Mouse (Mus musculus) neural tube, embryonic 11.5 days (tissue): ENCODE data around the gene Ncl. TPM values are rescaled to one million over a fixed set of nuclear protein-coding genes. Genes with fewer than 3 reads are reported as not detected.
A peak's percentile ranks its signal among the peaks of the same experiment; 100 is the strongest.

Experiments used
- ATAC-seq: fragments of 200-750 bp; cut with Nextera tagmentation; 2 replicates; pipeline ENCODE4 v1.8.0; 2017; ENCODE audit warnings: moderate number of reproducible peaks, mild to moderate bottlenecking, moderate TSS enrichment, moderate library complexity; ENCODE audit not compliant: insufficient read depth, low FRiP score, low TSS enrichment
- DNase-seq: peaks from one replicate; pipeline ENCODE4 v3.0.0-alpha.2; 2015; ENCODE audit warnings: low spot score
- H3K27ac ChIP-seq: fragments of 300-500 bp; sonication (generic); 2 replicates; pipeline ENCODE4 v1.5.1; 2014; ENCODE audit warnings: low read depth, mild to moderate bottlenecking, low read length
- H3K27me3 ChIP-seq: fragments of 300-500 bp; sonication (generic); 2 replicates; pipeline ENCODE4 v1.6.1; 2014; ENCODE audit warnings: mild to moderate bottlenecking, low read length, mixed read lengths; ENCODE audit not compliant: control insufficient read depth, insufficient read depth
- H3K36me3 ChIP-seq: fragments of 300-500 bp; sonication (generic); 2 replicates; pipeline ENCODE4 v1.6.1; 2014; ENCODE audit warnings: mild to moderate bottlenecking, low read length, moderate library complexity, mixed read lengths; ENCODE audit not compliant: control insufficient read depth, insufficient read depth
- H3K4me1 ChIP-seq: fragments of 300-500 bp; sonication (generic); 2 replicates; pipeline ENCODE4 v1.6.1; 2014; ENCODE audit warnings: low read length, mixed read lengths; ENCODE audit not compliant: control insufficient read depth, insufficient read depth
- H3K4me2 ChIP-seq: fragments of 300-500 bp; sonication (generic); 2 replicates; pipeline ENCODE4 v1.6.1; 2014; ENCODE audit warnings: low read depth, mild to moderate bottlenecking, moderate library complexity
- H3K4me3 ChIP-seq: fragments of 300-500 bp; sonication (generic); 2 replicates; pipeline ENCODE4 v1.5.1; 2014; ENCODE audit warnings: low read depth, low read length
- H3K9ac ChIP-seq: fragments of 300-500 bp; sonication (generic); 2 replicates; pipeline ENCODE4 v1.6.1; 2014; ENCODE audit warnings: mild to moderate bottlenecking, low read length
- H3K9me3 ChIP-seq: fragments of 300-500 bp; sonication (generic); 2 replicates; pipeline ENCODE4 v1.6.1; 2016; ENCODE audit warnings: low read length; ENCODE audit not compliant: control insufficient read depth
- WGBS: fragments of 180-500 bp; shearing (Covaris S2); extraction: QIAGEN DNeasy Blood & Tissue Kit; methylation state at CpG from one replicate; pipeline ENCODE4 v1.1.7; 2014; 5-methylcytosine and 5-hydroxymethylcytosine counted together
- microRNA-seq: library from miRNA; unstranded; fragments of <30 nt; microRNA quantifications from one replicate; pipeline ENCODE4, GENCODE M21; 2016
- polyA plus RNA-seq: library from polyadenylated mRNA; unstranded; fragments of >200 nt; fragmentation: Nextera tagmentation; extraction: Ambion mirVana; gene quantifications from 2 replicates; pipeline ENCODE4 v1.2.1, GENCODE M21; 2014

The Ncl gene
- polyA plus RNA-seq, 1 experiment from 2014 or later = 368 TPM

DNA sequence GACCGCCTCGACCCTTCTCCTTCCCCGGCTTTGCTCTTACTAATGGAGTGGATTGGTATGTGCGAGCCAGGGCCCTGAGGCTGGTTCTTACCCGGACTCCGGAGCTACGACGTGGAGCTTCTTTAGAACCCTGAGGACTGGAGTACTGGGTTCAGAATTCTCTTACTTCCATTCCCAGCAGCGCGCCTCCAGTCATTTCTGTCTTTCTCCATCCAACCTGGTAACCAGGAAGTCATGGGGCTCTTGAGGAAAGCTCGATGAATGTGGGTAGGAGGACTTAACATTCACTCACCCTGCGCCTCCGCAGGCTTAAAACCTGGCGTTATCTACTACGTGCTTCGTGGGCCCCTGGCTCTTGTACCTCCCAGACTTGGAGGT lies 55.3 kb downstream of the Ncl start:
- Histone ChIP-seq H3K4me3 (peak overlapping the region; percentile 55), H3K9me3 (no peaks in the 10 kb centered on the region), H3K27ac (no peak overlapping the region), H3K4me2 (peak overlapping the region; percentile 98), H3K4me1 (0 out of 2 replicates have a peak, but pooled peaks cover 3% of the 10 kb centered on the region), H3K27me3 (peaks cover 39% of the 10 kb centered on the region), H3K9ac (peak overlapping the region; percentile 60), H3K36me3 (no peaks in the 10 kb centered on the region)
- ATAC-seq = no peak
- 3% methylated on average over 15 of the region's 16 CpGs for WGBS
- DNase-seq = no peak

- WGBS = under 1% methylated on average over 63 of the region's 65 CpGs
- Histone ChIP-seq H3K9me3 (no peaks in the 10 kb centered on the region), H3K27me3 (peaks cover 39% of the 10 kb centered on the region), H3K9ac (peak overlapping the region; percentile 60), H3K4me2 (peak overlapping the region; percentile 98), H3K4me1 (0 out of 2 replicates have a peak, but pooled peaks cover 3% of the 10 kb centered on the region), H3K27ac (no peak overlapping the region), H3K36me3 (no peaks in the 10 kb centered on the region), H3K4me3 (peak overlapping the region; percentile 55)
- peak; percentile 70 for DNase-seq
- ATAC-seq = peak; percentile 55
Observed at GRCm38 (mm10) chr1:86303063-86303872, 55.9 kb downstream of the Ncl start.

DNA sequence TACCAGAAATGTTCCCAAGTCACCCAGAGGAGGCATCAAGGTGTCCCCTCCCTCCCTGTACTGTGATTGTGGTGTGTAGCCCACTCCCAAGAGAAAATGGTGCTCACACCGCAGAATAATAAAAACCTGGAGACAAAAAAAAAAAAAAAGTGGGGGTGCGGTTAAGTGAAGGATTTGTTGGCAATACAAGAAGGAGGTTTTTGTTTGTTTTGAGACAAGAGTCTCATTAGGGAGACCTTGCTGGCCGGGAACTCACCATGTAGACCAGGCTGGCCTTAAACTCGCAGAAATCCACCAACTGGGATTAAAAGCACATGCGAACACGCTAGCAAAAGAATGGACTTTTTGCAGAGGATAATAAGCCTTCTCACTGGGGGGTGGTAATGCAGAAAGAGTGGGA lies 56.7 kb downstream of the Ncl start, which contains the start of gene B3gnt7:
TSS of gene B3gnt7 (plus strand) at position 301 of the 400 bp plus-strand sequence.
- no peak for ATAC-seq
- H3K4me2 ChIP-seq = peak within 1 kb of the TSS; percentile 98

DNA sequence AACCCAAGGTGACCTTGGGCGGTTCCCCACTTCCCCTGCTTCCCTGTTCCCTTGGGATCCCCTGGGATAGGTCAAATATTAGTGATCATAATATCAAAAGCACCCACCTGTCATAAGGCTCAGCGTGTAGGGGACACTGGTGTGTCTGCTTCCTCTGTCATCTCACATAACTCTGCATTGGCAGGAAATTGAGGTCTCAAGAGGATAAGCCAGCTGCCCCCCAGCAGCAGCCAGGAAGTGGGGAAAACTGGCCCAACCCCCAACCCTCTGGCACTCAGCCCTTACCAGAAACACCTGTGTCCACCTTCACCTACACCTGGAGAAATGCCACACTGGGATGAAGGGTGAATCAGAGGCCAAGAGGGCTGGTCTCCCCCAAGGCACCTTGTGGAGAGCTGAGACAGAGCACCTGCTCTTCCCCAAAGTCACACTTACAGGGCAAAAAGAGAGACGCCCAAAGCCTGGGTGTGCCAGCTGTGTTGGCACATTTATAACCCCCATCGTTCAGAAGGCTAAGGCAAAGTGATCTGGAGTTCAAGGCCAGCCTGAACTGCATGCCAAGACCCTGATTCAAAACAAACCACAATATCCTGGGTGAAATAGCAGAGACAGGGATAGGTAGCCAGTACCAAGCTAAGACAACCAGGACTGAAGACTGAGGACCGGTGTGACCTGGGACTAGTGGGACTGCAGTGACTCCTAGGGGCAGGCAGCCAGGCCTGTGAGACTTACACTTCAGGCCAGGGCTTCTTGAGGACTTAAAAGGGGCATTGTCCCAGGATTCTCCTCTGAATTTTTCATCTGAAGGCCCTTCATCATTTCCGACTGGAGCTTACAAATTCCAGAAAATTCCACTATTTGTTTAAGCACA lies 57.7 kb downstream of the Ncl start:
- no peak overlapping the region for H3K9ac ChIP-seq
- WGBS = 47% methylated on average over 6 of the region's 6 CpGs
- no peaks in the 10 kb centered on the region for H3K36me3 ChIP-seq
- H3K27ac ChIP-seq = no peak overlapping the region
- H3K4me3 ChIP-seq = no peak overlapping the region
- ATAC-seq = no peak
- peaks cover 39% of the 10 kb centered on the region for H3K27me3 ChIP-seq
- H3K4me1 ChIP-seq = 0 out of 2 replicates have a peak, but pooled peaks cover 3% of the 10 kb centered on the region
- no peaks in the 10 kb centered on the region for H3K9me3 ChIP-seq
- no peak overlapping the region for H3K4me2 ChIP-seq
- DNase-seq = no peak

More for the DNA sequence above, 56.7 kb downstream of the Ncl start, which contains the start of gene B3gnt7:
- Histone ChIP-seq H3K9ac (peak within 1 kb of the TSS; percentile 60), H3K4me1 (0 out of 2 replicates have a peak, but pooled peaks cover 3% of the 10 kb centered on the region), H3K27me3 (peaks cover 39% of the 10 kb centered on the region), H3K27ac (no peak within 1 kb of the TSS), H3K36me3 (no peaks in the 10 kb centered on the region), H3K4me3 (peak within 1 kb of the TSS; percentile 55), H3K9me3 (no peaks in the 10 kb centered on the region)
- DNase-seq = no peak
- 27% methylated on average over 6 of the region's 6 CpGs for WGBS

DNA sequence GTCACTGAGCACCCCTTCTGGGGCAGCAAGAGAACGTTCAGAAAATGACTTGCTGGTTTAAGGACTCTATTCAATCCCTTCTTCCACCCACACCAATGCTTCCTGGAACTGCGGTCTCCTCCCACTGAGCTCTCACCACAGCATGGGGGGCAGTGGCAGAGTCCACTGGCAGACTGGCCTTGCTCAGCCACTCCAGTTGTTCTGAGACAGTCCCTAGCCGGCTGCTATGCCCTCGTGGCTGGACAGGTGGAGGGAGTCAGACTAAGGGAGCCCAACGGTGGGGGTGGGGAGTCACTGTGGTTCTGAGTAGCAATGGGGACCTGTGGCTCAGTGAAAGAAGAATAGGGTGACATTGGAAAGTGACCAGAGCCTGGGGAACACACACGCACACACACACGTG lies 58.5 kb downstream of the Ncl start:
- no peak for DNase-seq
- H3K27me3 ChIP-seq = peaks cover 36% of the 10 kb centered on the region
- 57% methylated on average over 7 of the region's 7 CpGs for WGBS

GRCm38 (mm10) chr1:86300093-86300492 lies 59.1 kb downstream of the Ncl start:
- Histone ChIP-seq H3K4me2 (no peak overlapping the region), H3K36me3 (no peaks in the 10 kb centered on the region), H3K9ac (no peak overlapping the region), H3K9me3 (no peaks in the 10 kb centered on the region), H3K4me1 (0 out of 2 replicates have a peak, but pooled peaks cover 3% of the 10 kb centered on the region), H3K27ac (no peak overlapping the region), H3K27me3 (peaks cover 35% of the 10 kb centered on the region), H3K4me3 (no peak overlapping the region)
- DNase-seq (no peak), ATAC-seq (no peak)
- 10% methylated on average over 2 of the region's 2 CpGs for WGBS

More for the DNA sequence above, 58.5 kb downstream of the Ncl start:
- Histone ChIP-seq H3K36me3 (no peaks in the 10 kb centered on the region), H3K4me2 (no peak overlapping the region), H3K27ac (no peak overlapping the region), H3K9ac (no peak overlapping the region), H3K4me1 (0 out of 2 replicates have a peak, but pooled peaks cover 3% of the 10 kb centered on the region), H3K4me3 (no peak overlapping the region), H3K9me3 (no peaks in the 10 kb centered on the region)
- ATAC-seq = no peak

Small RNA genes lying within 50 kb of the gene (microRNA-seq; reads per million reads assigned to microRNA genes)
- gene mmu-mir-3535 = 31.8 reads per million, percentile 33 among the genes with 10 or more reads in this experiment

Other genes starting within 250 kb of the Ncl start
- gene Htr2b, start 247.4 kb downstream of the Ncl start, polyA plus RNA-seq = 0.45 TPM in 1 of 2 replicates, not detected in the other
- gene Gm21972, start 225.8 kb downstream of the Ncl start, polyA plus RNA-seq = 0.53 TPM in 1 of 2 replicates, not detected in the other
- gene Armc9, start 204.6 kb downstream of the Ncl start, polyA plus RNA-seq = 31.9 and 34.5 TPM in 2 replicates
- gene B3gnt7, start 56.6 kb downstream of the Ncl start, polyA plus RNA-seq = 3.4 and 4.7 TPM in 2 replicates
- gene Nmur1, start 66.8 kb upstream of the Ncl start, polyA plus RNA-seq = 0.35 TPM in 1 of 2 replicates, not detected in the other
- gene Tex44, start 66.9 kb upstream of the Ncl start, polyA plus RNA-seq = not detected in 2 replicates
- gene Ptma, start 167.3 kb upstream of the Ncl start, polyA plus RNA-seq = 2,926 and 3,268 TPM in 2 replicates
- 77.9 and 83.2 TPM in 2 replicates for gene Pde6d, start 223.2 kb upstream of the Ncl start, polyA plus RNA-seq
- 63.7 and 65.4 TPM in 2 replicates for gene Cops7b, start 223.5 kb upstream of the Ncl start, polyA plus RNA-seq